Mouse (Mus musculus) forebrain, embryonic 11.5 days (tissue): ENCODE results near the gene Cmklr1. TPM values are rescaled to one million over a fixed set of nuclear protein-coding genes. Genes with fewer than 3 reads are reported as not detected.
"Not testable (repeated sequence)": the region's sequence is repeated elsewhere in the genome, so short reads cannot be mapped to it uniquely, and the experiment has no call there.

ENCODE experiments used
- ATAC-seq: fragments of 200-750 bp; cut with Nextera tagmentation; replicated peaks from 2 replicates; pipeline ENCODE4 v1.8.0; 2017; ENCODE audit warnings: moderate TSS enrichment; ENCODE audit not compliant: low FRiP score
- DNase-seq: peaks from one replicate; pipeline ENCODE4 v3.0.0-alpha.2; 2017; ENCODE audit warnings: low spot score
- H3K27ac ChIP-seq: fragments of 300-500 bp; sonication (generic); 2 replicates; pipeline ENCODE4 v1.5.1; 2014; ENCODE audit warnings: low read depth, low read length
- H3K27me3 ChIP-seq: fragments of 300-500 bp; sonication (generic); 2 replicates; pipeline ENCODE4 v1.6.1; 2014; ENCODE audit warnings: mild to moderate bottlenecking, low read length, mixed read lengths; ENCODE audit not compliant: control insufficient read depth, insufficient read depth
- H3K36me3 ChIP-seq: fragments of 300-500 bp; sonication (generic); 2 replicates; pipeline ENCODE4 v1.6.1; 2014; ENCODE audit warnings: mild to moderate bottlenecking, low read length, moderate library complexity, mixed read lengths; ENCODE audit not compliant: control insufficient read depth, insufficient read depth
- H3K4me1 ChIP-seq: fragments of 300-500 bp; sonication (generic); replicated peaks from 2 replicates; pipeline ENCODE4 v1.6.1; 2014; ENCODE audit warnings: low read length, mixed read lengths; ENCODE audit not compliant: control insufficient read depth, insufficient read depth
- H3K4me2 ChIP-seq: fragments of 300-500 bp; sonication (generic); 2 replicates; pipeline ENCODE4 v1.6.1; 2014; ENCODE audit warnings: low read depth, mild to moderate bottlenecking, low read length, moderate library complexity, mixed read lengths; ENCODE audit not compliant: severe bottlenecking
- H3K4me3 ChIP-seq: fragments of 300-500 bp; sonication (generic); 2 replicates; pipeline ENCODE4 v1.5.1; 2014; ENCODE audit warnings: low read depth, low read length
- H3K9ac ChIP-seq: fragments of 300-500 bp; sonication (generic); 2 replicates; pipeline ENCODE4 v1.6.1; 2014; ENCODE audit warnings: low read length
- H3K9me3 ChIP-seq: fragments of 300-500 bp; sonication (generic); 2 replicates; pipeline ENCODE4 v1.6.1; 2016; ENCODE audit warnings: low read length, mixed read lengths; ENCODE audit not compliant: control insufficient read depth
- WGBS: fragments of 180-500 bp; shearing (Covaris S2); extraction: QIAGEN DNeasy Blood & Tissue Kit; methylation state at CpG from one replicate; pipeline ENCODE4 v1.1.7; 2014; 5-methylcytosine and 5-hydroxymethylcytosine counted together
- polyA plus RNA-seq: library from polyadenylated mRNA; unstranded; fragments of >200 nt; fragmentation: Nextera tagmentation; extraction: Ambion mirVana; gene quantifications from 2 replicates; pipeline ENCODE4 v1.2.1, GENCODE M21; 2014

The Cmklr1 gene
- polyA plus RNA-seq, 1 experiment from 2014 or later, result 1.1 TPM

- ATAC-seq (no peak), DNase-seq (no peak)
- Histone ChIP-seq H3K27me3 (no peaks in the 10 kb centered on the region), H3K36me3 (no peaks in the 10 kb centered on the region), H3K9me3 (no peaks in the 10 kb centered on the region), H3K4me2 (no peak overlapping the region), H3K27ac (no peak overlapping the region), H3K4me1 (peaks cover 5% of the 10 kb centered on the region; the same call in 1 of the 2 replicates), H3K4me3 (no peak overlapping the region), H3K9ac (no peak overlapping the region)
- 82% methylated on average over 9 of the region's 9 CpGs for WGBS
These were observed 54.0 kb downstream of the Cmklr1 start for GRCm38 (mm10) chr5:113596252-113596651.

- 93% methylated on average over 6 of the region's 6 CpGs for WGBS
- H3K4me3 ChIP-seq, result no peak overlapping the region
These were observed 56.1 kb downstream of the Cmklr1 start for GRCm38 (mm10) chr5:113593911-113594705.

GRCm38 (mm10) chr5:113591751-113592230 is 58.4 kb downstream of the Cmklr1 start:
- Histone ChIP-seq H3K9me3 (no peaks in the 10 kb centered on the region), H3K4me2 (no peak overlapping the region), H3K27ac (peak overlapping the region; percentile 48), H3K4me1 (peaks cover 5% of the 10 kb centered on the region; the same call in 1 of the 2 replicates), H3K27me3 (no peaks in the 10 kb centered on the region), H3K4me3 (no peak overlapping the region), H3K36me3 (no peaks in the 10 kb centered on the region), H3K9ac (no peak overlapping the region)
- WGBS, result 20% methylated on average over 6 of the region's 6 CpGs
- DNase-seq, result no peak
- peak; percentile 84 for ATAC-seq

More at GRCm38 (mm10) chr5:113593911-113594705, 56.1 kb downstream of the Cmklr1 start:
- Histone ChIP-seq H3K27ac (no peak overlapping the region), H3K27me3 (no peaks in the 10 kb centered on the region), H3K4me1 (peaks cover 5% of the 10 kb centered on the region; the same call in 1 of the 2 replicates), H3K9me3 (no peaks in the 10 kb centered on the region), H3K36me3 (no peaks in the 10 kb centered on the region), H3K9ac (no peak overlapping the region), H3K4me2 (no peak overlapping the region)
- ATAC-seq (no peak), DNase-seq (no peak)

GRCm38 (mm10) chr5:113591166-113591565 is 59.1 kb downstream of the Cmklr1 start:
- no peak for DNase-seq
- Histone ChIP-seq H3K9me3 (no peaks in the 10 kb centered on the region), H3K27ac (peak overlapping the region; percentile 48), H3K4me1 (peaks cover 5% of the 10 kb centered on the region; the same call in 1 of the 2 replicates), H3K9ac (no peak overlapping the region), H3K36me3 (no peaks in the 10 kb centered on the region), H3K4me3 (no peak overlapping the region), H3K27me3 (no peaks in the 10 kb centered on the region), H3K4me2 (no peak overlapping the region)
- WGBS, result 10% methylated on average over 3 of the region's 3 CpGs
- ATAC-seq, result no peak

- no peak overlapping the region for H3K4me2 ChIP-seq
- no peak overlapping the region for H3K4me3 ChIP-seq
- H3K36me3 ChIP-seq, result no peaks in the 10 kb centered on the region
- peaks cover 5% of the 10 kb centered on the region; the same call in 1 of the 2 replicates for H3K4me1 ChIP-seq
- no peak for DNase-seq
- no peak for ATAC-seq
- H3K9ac ChIP-seq, result no peak overlapping the region
- no peaks in the 10 kb centered on the region for H3K27me3 ChIP-seq
- no peaks in the 10 kb centered on the region for H3K9me3 ChIP-seq
- H3K27ac ChIP-seq, result no peak overlapping the region
- 79% methylated on average over 5 of the region's 5 CpGs for WGBS
These were observed 60.1 kb downstream of the Cmklr1 start for GRCm38 (mm10) chr5:113590010-113590640.

GRCm38 (mm10) chr5:113586458-113586849 is 63.8 kb downstream of the Cmklr1 start:
- not testable (repeated sequence) for H3K27ac ChIP-seq, ATAC-seq, H3K4me1 ChIP-seq

GRCm38 (mm10) chr5:113585619-113586457 is 64.4 kb downstream of the Cmklr1 start:
- H3K9me3 ChIP-seq, ATAC-seq, DNase-seq, H3K27me3 ChIP-seq, H3K9ac ChIP-seq, H3K27ac ChIP-seq, H3K4me3 ChIP-seq, H3K4me2 ChIP-seq, H3K36me3 ChIP-seq, H3K4me1 ChIP-seq: not testable (repeated sequence)
- whole genome bisulfite sequencing, result 80% methylated on average over 17 of the region's 17 CpGs

More at GRCm38 (mm10) chr5:113586458-113586849, 63.8 kb downstream of the Cmklr1 start:
- not testable (repeated sequence) for DNase-seq, H3K9ac ChIP-seq, H3K4me2 ChIP-seq, H3K4me3 ChIP-seq, H3K9me3 ChIP-seq, H3K36me3 ChIP-seq, H3K27me3 ChIP-seq
- WGBS, result 43% methylated on average over 5 of the region's 5 CpGs

GRCm38 (mm10) chr5:113584439-113584838 is 65.8 kb downstream of the Cmklr1 start:
- Histone ChIP-seq H3K4me1 (no peaks in the 10 kb centered on the region; the same call in 1 of the 2 replicates), H3K4me2 (no peak overlapping the region), H3K9me3 (no peaks in the 10 kb centered on the region), H3K27ac (no peak overlapping the region), H3K27me3 (no peaks in the 10 kb centered on the region), H3K36me3 (no peaks in the 10 kb centered on the region), H3K9ac (no peak overlapping the region), H3K4me3 (no peak overlapping the region)
- no peak for DNase-seq
- 67% methylated on average over 6 of the region's 6 CpGs for WGBS
- ATAC-seq, result no peak
